Mouse (Mus musculus): Measurements from ENCODE around the gene C1qtnf2. TPM values are rescaled to one million over a fixed set of nuclear protein-coding genes. Genes with fewer than 3 reads are reported as not detected.
A peak's percentile ranks its signal among the peaks of the same experiment; 100 is the strongest.

Gene C1qtnf2
- polyA plus RNA-seq, 1 experiment from 2014 or later = 0.54 TPM

GRCm38 (mm10) chr11:43484057-43484456 lies 10.0 kb downstream of the C1qtnf2 start:
- Histone ChIP-seq H3K9me3 (replicated peaks) (no peaks in the 10 kb centered on the region), H3K4me1 (replicated peaks) (peaks cover 4% of the 10 kb centered on the region; the same call in 1 of the 2 replicates), H3K4me3 (replicated peaks) (no peak overlapping the region), H3K9ac (no peak overlapping the region), H3K4me2 (no peak overlapping the region), H3K36me3 (no peaks in the 10 kb centered on the region), H3K27ac (no peak overlapping the region), H3K27me3 (no peaks in the 10 kb centered on the region)
- 51% methylated on average over 4 of the region's 4 CpGs for WGBS (ENCODE audit: insufficient replicate concordance)
- no peak for ATAC-seq (ENCODE audit: low read depth)
- no peak for DNase-seq

- ATAC-seq (ENCODE audit: low read depth) = no peak
- DNase-seq = no peak
- 34% methylated on average over 11 of the region's 11 CpGs for WGBS (ENCODE audit: insufficient replicate concordance)
- H3K27me3 ChIP-seq = no peaks in the 10 kb centered on the region
- H3K9ac ChIP-seq = no peak overlapping the region
- no peak overlapping the region for H3K4me2 ChIP-seq
- no peak overlapping the region for H3K27ac ChIP-seq
- H3K36me3 ChIP-seq = no peaks in the 10 kb centered on the region
- no peaks in the 10 kb centered on the region for H3K9me3 ChIP-seq (replicated peaks)
- H3K4me3 ChIP-seq (replicated peaks) = no peak overlapping the region
- H3K4me1 ChIP-seq (replicated peaks) = peaks cover 4% of the 10 kb centered on the region; the same call in 1 of the 2 replicates
These were observed 10.6 kb downstream of the C1qtnf2 start for GRCm38 (mm10) chr11:43484652-43485051.

GRCm38 (mm10) chr11:43485855-43486254 lies 11.8 kb downstream of the C1qtnf2 start:
- Histone ChIP-seq H3K36me3 (no peaks in the 10 kb centered on the region), H3K4me3 (replicated peaks) (no peak overlapping the region), H3K9me3 (replicated peaks) (no peaks in the 10 kb centered on the region), H3K9ac (no peak overlapping the region), H3K27ac (no peak overlapping the region), H3K4me2 (no peak overlapping the region), H3K4me1 (replicated peaks) (peaks cover 4% of the 10 kb centered on the region; the same call in 1 of the 2 replicates), H3K27me3 (no peaks in the 10 kb centered on the region)
- 77% methylated on average over 9 of the region's 9 CpGs for WGBS (ENCODE audit: insufficient replicate concordance)
- ATAC-seq (ENCODE audit: low read depth) (no peak), DNase-seq (no peak)

GRCm38 (mm10) chr11:43492663-43493062 lies 18.6 kb downstream of the C1qtnf2 start:
- Histone ChIP-seq H3K9ac (no peak overlapping the region), H3K4me2 (no peak overlapping the region), H3K4me1 (replicated peaks) (no peaks in the 10 kb centered on the region), H3K36me3 (no peaks in the 10 kb centered on the region), H3K4me3 (replicated peaks) (no peak overlapping the region), H3K27me3 (no peaks in the 10 kb centered on the region), H3K27ac (no peak overlapping the region), H3K9me3 (replicated peaks) (no peaks in the 10 kb centered on the region)
- WGBS (ENCODE audit: insufficient replicate concordance) = 33% methylated on average over 7 of the region's 7 CpGs
- peak; percentile 45 for DNase-seq
- ATAC-seq (ENCODE audit: low read depth) = no peak

GRCm38 (mm10) chr11:43493815-43494409 lies 19.8 kb downstream of the C1qtnf2 start:
- DNase-seq = peak; percentile 15
- H3K9me3 ChIP-seq (replicated peaks) = no peaks in the 10 kb centered on the region
- no peak overlapping the region for H3K27ac ChIP-seq
- no peaks in the 10 kb centered on the region for H3K4me1 ChIP-seq (replicated peaks)
- WGBS (ENCODE audit: insufficient replicate concordance) = 27% methylated on average over 6 of the region's 6 CpGs
- H3K36me3 ChIP-seq = no peaks in the 10 kb centered on the region
- no peak overlapping the region for H3K9ac ChIP-seq
- H3K4me3 ChIP-seq (replicated peaks) = no peak overlapping the region
- ATAC-seq (ENCODE audit: low read depth) = no peak
- no peaks in the 10 kb centered on the region for H3K27me3 ChIP-seq
- no peak overlapping the region for H3K4me2 ChIP-seq

GRCm38 (mm10) chr11:43495037-43495436 lies 21.0 kb downstream of the C1qtnf2 start:
- WGBS (ENCODE audit: insufficient replicate concordance) = 58% methylated on average over 8 of the region's 8 CpGs
- ATAC-seq (ENCODE audit: low read depth) (no peak), DNase-seq (no peak)

GRCm38 (mm10) chr11:43495532-43495931 lies 21.5 kb downstream of the C1qtnf2 start:
- H3K9me3 ChIP-seq (replicated peaks) = no peaks in the 10 kb centered on the region
- no peak overlapping the region for H3K27ac ChIP-seq
- H3K27me3 ChIP-seq = no peaks in the 10 kb centered on the region
- H3K4me3 ChIP-seq (replicated peaks) = no peak overlapping the region
- DNase-seq = no peak
- H3K4me2 ChIP-seq = no peak overlapping the region
- ATAC-seq (ENCODE audit: low read depth) = no peak
- no peaks in the 10 kb centered on the region for H3K36me3 ChIP-seq
- H3K9ac ChIP-seq = no peak overlapping the region
- H3K4me1 ChIP-seq (replicated peaks) = no peaks in the 10 kb centered on the region
- 45% methylated on average over 3 of the region's 3 CpGs for WGBS (ENCODE audit: insufficient replicate concordance)

More at GRCm38 (mm10) chr11:43495037-43495436, 21.0 kb downstream of the C1qtnf2 start:
- Histone ChIP-seq H3K4me1 (replicated peaks) (no peaks in the 10 kb centered on the region), H3K27me3 (no peaks in the 10 kb centered on the region), H3K4me2 (no peak overlapping the region), H3K27ac (no peak overlapping the region), H3K9me3 (replicated peaks) (no peaks in the 10 kb centered on the region), H3K9ac (no peak overlapping the region), H3K36me3 (no peaks in the 10 kb centered on the region), H3K4me3 (replicated peaks) (no peak overlapping the region)

GRCm38 (mm10) chr11:43501256-43501655 lies 27.2 kb downstream of the C1qtnf2 start:
- H3K4me3 ChIP-seq (replicated peaks) = no peak overlapping the region
- no peak overlapping the region for H3K9ac ChIP-seq
- no peaks in the 10 kb centered on the region for H3K27me3 ChIP-seq
- DNase-seq (no peak), ATAC-seq (ENCODE audit: low read depth) (no peak)
- no peaks in the 10 kb centered on the region for H3K4me1 ChIP-seq (replicated peaks)
- no peak overlapping the region for H3K27ac ChIP-seq
- H3K4me2 ChIP-seq = no peak overlapping the region
- no peaks in the 10 kb centered on the region for H3K9me3 ChIP-seq (replicated peaks)
- WGBS (ENCODE audit: insufficient replicate concordance) = 69% methylated on average over 6 of the region's 6 CpGs
- H3K36me3 ChIP-seq = no peaks in the 10 kb centered on the region

GRCm38 (mm10) chr11:43505188-43505587 lies 31.1 kb downstream of the C1qtnf2 start:
- DNase-seq (no peak), ATAC-seq (ENCODE audit: low read depth) (no peak)
- H3K36me3 ChIP-seq = no peaks in the 10 kb centered on the region
- no peak overlapping the region for H3K9ac ChIP-seq
- no peak overlapping the region for H3K4me2 ChIP-seq
- H3K4me3 ChIP-seq (replicated peaks) = no peak overlapping the region
- H3K27me3 ChIP-seq = no peaks in the 10 kb centered on the region
- H3K4me1 ChIP-seq (replicated peaks) = no peaks in the 10 kb centered on the region
- H3K9me3 ChIP-seq (replicated peaks) = no peaks in the 10 kb centered on the region
- no peak overlapping the region for H3K27ac ChIP-seq
- 67% methylated on average over 7 of the region's 7 CpGs for WGBS (ENCODE audit: insufficient replicate concordance)

- no peak for DNase-seq
- H3K9ac ChIP-seq = no peak overlapping the region
- no peak overlapping the region for H3K4me3 ChIP-seq (replicated peaks)
- 64% methylated on average over 6 of the region's 6 CpGs for WGBS (ENCODE audit: insufficient replicate concordance)
- H3K36me3 ChIP-seq = no peaks in the 10 kb centered on the region
- H3K27me3 ChIP-seq = no peaks in the 10 kb centered on the region
- no peaks in the 10 kb centered on the region for H3K4me1 ChIP-seq (replicated peaks)
- no peak for ATAC-seq (ENCODE audit: low read depth)
- H3K9me3 ChIP-seq (replicated peaks) = no peaks in the 10 kb centered on the region
- H3K27ac ChIP-seq = no peak overlapping the region
- H3K4me2 ChIP-seq = no peak overlapping the region
These were observed 33.9 kb downstream of the C1qtnf2 start for GRCm38 (mm10) chr11:43507976-43508375.

- 81% methylated on average over 5 of the region's 5 CpGs for WGBS (ENCODE audit: insufficient replicate concordance)
- H3K4me1 ChIP-seq (replicated peaks) = no peaks in the 10 kb centered on the region
These were observed 35.8 kb downstream of the C1qtnf2 start for GRCm38 (mm10) chr11:43509878-43510277.

GRCm38 (mm10) chr11:43512661-43513190 lies 38.6 kb downstream of the C1qtnf2 start:
- Histone ChIP-seq H3K9me3 (replicated peaks) (no peaks in the 10 kb centered on the region), H3K27ac (no peak overlapping the region), H3K9ac (no peak overlapping the region), H3K4me3 (replicated peaks) (no peak overlapping the region), H3K36me3 (no peaks in the 10 kb centered on the region), H3K27me3 (no peaks in the 10 kb centered on the region), H3K4me1 (replicated peaks) (no peaks in the 10 kb centered on the region), H3K4me2 (no peak overlapping the region)
- WGBS (ENCODE audit: insufficient replicate concordance) = 39% methylated on average over 2 of the region's 2 CpGs
- DNase-seq = no peak
- no peak for ATAC-seq (ENCODE audit: low read depth)

More at GRCm38 (mm10) chr11:43509878-43510277, 35.8 kb downstream of the C1qtnf2 start:
- no peaks in the 10 kb centered on the region for H3K36me3 ChIP-seq
- no peak overlapping the region for H3K9ac ChIP-seq
- no peak for DNase-seq
- no peaks in the 10 kb centered on the region for H3K9me3 ChIP-seq (replicated peaks)
- no peak overlapping the region for H3K4me2 ChIP-seq
- no peak overlapping the region for H3K27ac ChIP-seq
- H3K27me3 ChIP-seq = no peaks in the 10 kb centered on the region
- no peak overlapping the region for H3K4me3 ChIP-seq (replicated peaks)
- no peak for ATAC-seq (ENCODE audit: low read depth)
